Mouse (Mus musculus) testis, adult 2 months (tissue): ENCODE results near the gene Osbpl9. TPM values are rescaled to one million over a fixed set of nuclear protein-coding genes. Genes with fewer than 3 reads are reported as not detected.

Experiments
- H3K27ac ChIP-seq: fragments of 200-500 bp; 2 replicates; pipeline ENCODE4 v1.5.1; 2012; ENCODE audit warnings: low read depth, low read length; ENCODE audit not compliant: control insufficient read depth, insufficient read depth
- H3K27me3 ChIP-seq: fragments of 200-500 bp; 2 replicates; pipeline ENCODE4 v1.6.1; 2012; ENCODE audit warnings: mild to moderate bottlenecking, low read length, moderate library complexity; ENCODE audit not compliant: control insufficient read depth, insufficient read depth
- H3K36me3 ChIP-seq: fragments of 200-500 bp; 2 replicates; pipeline ENCODE4 v1.6.1; 2012; ENCODE audit warnings: mild to moderate bottlenecking, low read length; ENCODE audit not compliant: control insufficient read depth, insufficient read depth
- H3K4me1 ChIP-seq: fragments of 200-500 bp; 2 replicates; pipeline ENCODE4 v1.6.1; 2012; ENCODE audit warnings: low read length; ENCODE audit not compliant: control insufficient read depth, insufficient read depth
- H3K4me3 ChIP-seq: fragments of 200-500 bp; 2 replicates; pipeline ENCODE4 v1.5.1; 2012; ENCODE audit warnings: low read depth, mild to moderate bottlenecking, low read length, moderate library complexity, mixed read lengths; ENCODE audit not compliant: control insufficient read depth
- CTCF ChIP-seq: fragments of 200-500 bp; IDR thresholded peaks from 2 replicates; pipeline ENCODE4 v1.5.1; 2012; ENCODE audit warnings: low read depth, mild to moderate bottlenecking, inconsistent platforms, low read length, moderate library complexity; ENCODE audit not compliant: control insufficient read depth, insufficient read depth, insufficient replicate concordance
- POLR2A ChIP-seq: fragments of 200-500 bp; IDR thresholded peaks from 2 replicates; pipeline ENCODE4 v1.6.1; 2012; ENCODE audit warnings: low read depth, mild to moderate bottlenecking, inconsistent platforms, low read length, moderate library complexity; ENCODE audit not compliant: control insufficient read depth
- polyA plus RNA-seq: library from polyadenylated mRNA; depleted of rRNA; stranded (reverse); fragments of >200 nt; gene quantifications from 2 replicates; pipeline ENCODE4 v1.2.3, GENCODE M21; 2012

The Osbpl9 gene
- polyA plus RNA-seq, 1 experiment, result 100 TPM

GRCm38 (mm10) chr4:109128971-109129370, 73.1 kb downstream of the Osbpl9 start:
- Histone ChIP-seq H3K4me3 (no peak overlapping the region), H3K27me3 (no peaks in the 10 kb centered on the region), H3K4me1 (no peaks in the 10 kb centered on the region; the same call in 1 of the 2 replicates), H3K27ac (no peak overlapping the region), H3K36me3 (no peaks in the 10 kb centered on the region)
- TF ChIP-seq CTCF (no peak), POLR2A (no peak)

GRCm38 (mm10) chr4:109128017-109128416, 74.1 kb downstream of the Osbpl9 start:
- TF ChIP-seq CTCF, result no peak
- TF ChIP-seq POLR2A, result no peak
- no peaks in the 10 kb centered on the region for H3K36me3 ChIP-seq
- H3K27me3 ChIP-seq, result no peaks in the 10 kb centered on the region
- no peaks in the 10 kb centered on the region; the same call in 1 of the 2 replicates for H3K4me1 ChIP-seq
- H3K4me3 ChIP-seq, result no peak overlapping the region
- H3K27ac ChIP-seq, result no peak overlapping the region

- Histone ChIP-seq H3K4me3 (no peak overlapping the region), H3K36me3 (no peaks in the 10 kb centered on the region), H3K27me3 (no peaks in the 10 kb centered on the region), H3K4me1 (no peaks in the 10 kb centered on the region; the same call in 1 of the 2 replicates), H3K27ac (no peak overlapping the region)
- TF ChIP-seq POLR2A, result no peak
- TF ChIP-seq CTCF, result no peak
These were observed 75.1 kb downstream of the Osbpl9 start for GRCm38 (mm10) chr4:109126834-109127564.

- no peak overlapping the region for H3K27ac ChIP-seq
- TF ChIP-seq POLR2A (no peak), CTCF (no peak)
These were observed 76.2 kb downstream of the Osbpl9 start for GRCm38 (mm10) chr4:109125746-109126425.

GRCm38 (mm10) chr4:109122830-109123555, 79.1 kb downstream of the Osbpl9 start:
- Histone ChIP-seq H3K4me1 (peaks cover 3% of the 10 kb centered on the region; the same call in 1 of the 2 replicates), H3K36me3 (no peaks in the 10 kb centered on the region), H3K27me3 (no peaks in the 10 kb centered on the region), H3K27ac (no peak overlapping the region), H3K4me3 (no peak overlapping the region)
- no peak for TF ChIP-seq POLR2A
- TF ChIP-seq CTCF, result no peak

More at GRCm38 (mm10) chr4:109125746-109126425, 76.2 kb downstream of the Osbpl9 start:
- Histone ChIP-seq H3K36me3 (no peaks in the 10 kb centered on the region), H3K27me3 (no peaks in the 10 kb centered on the region), H3K4me1 (no peaks in the 10 kb centered on the region; the same call in 1 of the 2 replicates), H3K4me3 (no peak overlapping the region)

GRCm38 (mm10) chr4:109120735-109121134, 81.3 kb downstream of the Osbpl9 start:
- Histone ChIP-seq H3K27ac (no peak overlapping the region; the same call in 1 of the 2 replicates), H3K4me1 (peaks cover 5% of the 10 kb centered on the region; the same call in 1 of the 2 replicates)
- no peak for TF ChIP-seq CTCF
- no peak for TF ChIP-seq POLR2A

GRCm38 (mm10) chr4:109119641-109120125, 82.4 kb downstream of the Osbpl9 start:
- no peaks in the 10 kb centered on the region for H3K27me3 ChIP-seq
- no peak overlapping the region for H3K4me3 ChIP-seq
- peaks cover 5% of the 10 kb centered on the region; the same call in 1 of the 2 replicates for H3K4me1 ChIP-seq
- TF ChIP-seq CTCF (no peak), POLR2A (no peak)
- H3K36me3 ChIP-seq, result no peaks in the 10 kb centered on the region
- no peak overlapping the region for H3K27ac ChIP-seq

More at GRCm38 (mm10) chr4:109120735-109121134, 81.3 kb downstream of the Osbpl9 start:
- H3K27me3 ChIP-seq, result no peaks in the 10 kb centered on the region
- H3K36me3 ChIP-seq, result no peaks in the 10 kb centered on the region
- no peak overlapping the region for H3K4me3 ChIP-seq
